Mouse (Mus musculus) common myeloid progenitor, adult 5-6 weeks (primary cell): ENCODE measurements at regions not wholly inside any gene's neighbourhood (a gene's known extent, or its start where the extent isn't known, plus 50 kb on each side); places are given as distances from the start of the nearest gene placed in this dataset.

Source experiments
- ATAC-seq: replicated peaks from 2 replicates; pipeline ENCODE4 v1.8.0; 2016; ENCODE audit warnings: low read depth, mild to moderate bottlenecking, moderate TSS enrichment, inconsistent platforms; ENCODE audit not compliant: poor library complexity, severe bottlenecking

DNA sequence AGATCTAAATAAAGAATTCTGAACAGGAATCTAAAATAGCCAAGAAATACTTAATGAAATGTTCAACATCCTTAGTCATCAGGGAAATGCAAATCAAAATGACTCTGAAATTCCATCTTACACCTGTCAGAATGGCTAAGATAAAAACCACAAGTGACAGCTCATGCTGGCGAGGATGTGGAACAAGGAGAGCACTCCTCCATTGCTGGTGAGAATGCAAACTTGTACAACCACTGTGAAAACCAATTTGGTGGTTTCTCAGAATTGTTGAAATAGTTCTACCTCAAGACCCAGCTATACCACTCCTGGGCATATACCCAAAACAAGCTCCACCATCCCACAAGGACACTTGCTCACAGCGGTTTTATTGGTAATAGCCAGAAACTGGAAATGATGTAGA, 211.1 kb upstream of the Spag17 start:
- no peak for ATAC-seq

DNA sequence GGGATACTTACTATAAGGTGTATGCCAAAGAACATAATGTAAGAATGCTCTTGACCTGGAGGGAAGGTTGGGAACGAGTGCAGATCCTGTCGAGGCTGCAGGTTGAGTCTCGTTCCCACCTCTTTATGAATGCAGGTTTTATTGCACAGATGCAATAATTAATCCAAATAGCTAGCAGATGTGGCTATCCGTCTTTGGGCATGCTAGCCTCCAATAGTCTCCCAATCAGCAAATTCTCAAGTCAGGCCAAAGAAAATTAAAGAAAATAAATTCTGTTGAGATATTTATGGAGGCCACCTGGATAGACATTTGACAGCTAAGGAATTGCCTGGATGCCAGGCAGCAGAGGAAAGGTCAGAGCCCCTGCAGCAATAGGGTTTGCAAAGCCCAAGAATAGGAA, 175.7 kb upstream of the Spag17 start:
- no peak for ATAC-seq

DNA sequence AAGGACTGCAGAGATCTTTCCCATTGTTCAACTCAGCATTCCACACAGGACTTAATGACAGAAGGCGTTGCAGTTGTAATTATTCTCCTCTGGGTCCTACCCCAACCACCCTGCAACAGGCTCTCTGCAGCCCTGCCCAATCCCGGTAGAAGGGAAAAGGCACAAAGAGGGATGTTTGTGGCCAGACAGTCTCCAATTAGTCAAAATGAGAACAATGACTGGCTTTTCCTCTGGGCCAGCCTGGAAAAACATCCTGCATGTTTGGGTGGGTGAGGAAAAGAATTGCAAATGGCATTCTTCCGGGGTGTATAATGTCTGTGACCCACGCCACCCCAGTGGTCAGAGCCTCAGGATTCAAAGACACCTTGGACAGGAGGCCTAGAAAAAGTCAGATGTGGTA, 168.8 kb upstream of the Spag17 start:
- ATAC-seq = no peak

DNA sequence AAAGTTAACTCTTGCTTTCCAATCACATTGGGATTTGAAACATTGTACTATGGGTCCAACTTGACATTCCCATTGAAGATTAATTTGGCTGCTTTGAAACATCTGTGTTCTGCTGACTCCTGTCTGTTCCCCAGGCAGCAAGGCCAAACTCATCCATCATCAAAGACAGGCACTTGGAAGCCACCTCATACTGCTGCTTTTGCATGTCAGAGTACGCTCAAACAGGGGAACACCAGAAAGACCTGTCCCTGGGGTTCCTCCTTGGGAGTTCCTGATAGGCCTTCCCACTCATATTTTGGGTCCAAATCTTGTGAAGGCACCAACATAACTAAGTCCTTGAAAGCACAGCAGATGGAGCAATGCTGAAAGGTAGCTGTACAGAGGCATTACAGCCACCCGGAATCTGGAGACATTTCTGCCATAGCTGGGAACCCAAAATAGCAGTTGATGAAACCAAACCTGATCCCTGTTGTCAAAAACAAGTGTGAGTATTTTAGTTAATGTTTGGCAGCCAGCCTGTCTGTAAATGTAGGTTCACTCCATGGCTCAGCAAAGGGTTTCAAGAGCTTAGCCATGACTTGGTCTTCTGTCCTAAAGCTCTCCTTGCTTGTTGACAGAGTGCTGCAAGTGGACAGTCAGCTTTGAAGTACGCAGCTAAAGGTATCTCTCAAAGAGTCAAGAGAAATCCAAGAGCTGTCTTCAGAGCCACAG, 147.0 kb upstream of the Spag17 start:
- ATAC-seq = no peak

DNA sequence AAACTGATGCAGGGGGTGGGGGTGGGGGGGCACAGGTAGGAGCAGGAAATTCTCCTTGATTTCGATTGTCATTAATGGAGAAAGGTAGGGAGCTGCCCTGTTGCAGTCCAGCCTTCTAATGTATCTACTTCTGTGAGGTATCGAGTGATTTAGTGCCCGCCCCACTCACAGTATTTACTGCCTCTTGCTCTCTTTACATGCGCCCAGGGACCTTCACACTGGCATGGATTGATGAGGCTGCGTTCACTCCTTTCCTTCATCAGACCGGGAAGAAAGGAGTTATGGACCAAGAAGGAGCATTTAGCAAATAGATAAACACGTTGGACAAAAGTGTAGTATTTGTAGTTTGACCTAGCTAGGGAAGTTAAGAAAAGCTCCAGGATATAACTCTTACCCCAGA, 145.6 kb upstream of the Spag17 start:
- ATAC-seq = no peak

DNA sequence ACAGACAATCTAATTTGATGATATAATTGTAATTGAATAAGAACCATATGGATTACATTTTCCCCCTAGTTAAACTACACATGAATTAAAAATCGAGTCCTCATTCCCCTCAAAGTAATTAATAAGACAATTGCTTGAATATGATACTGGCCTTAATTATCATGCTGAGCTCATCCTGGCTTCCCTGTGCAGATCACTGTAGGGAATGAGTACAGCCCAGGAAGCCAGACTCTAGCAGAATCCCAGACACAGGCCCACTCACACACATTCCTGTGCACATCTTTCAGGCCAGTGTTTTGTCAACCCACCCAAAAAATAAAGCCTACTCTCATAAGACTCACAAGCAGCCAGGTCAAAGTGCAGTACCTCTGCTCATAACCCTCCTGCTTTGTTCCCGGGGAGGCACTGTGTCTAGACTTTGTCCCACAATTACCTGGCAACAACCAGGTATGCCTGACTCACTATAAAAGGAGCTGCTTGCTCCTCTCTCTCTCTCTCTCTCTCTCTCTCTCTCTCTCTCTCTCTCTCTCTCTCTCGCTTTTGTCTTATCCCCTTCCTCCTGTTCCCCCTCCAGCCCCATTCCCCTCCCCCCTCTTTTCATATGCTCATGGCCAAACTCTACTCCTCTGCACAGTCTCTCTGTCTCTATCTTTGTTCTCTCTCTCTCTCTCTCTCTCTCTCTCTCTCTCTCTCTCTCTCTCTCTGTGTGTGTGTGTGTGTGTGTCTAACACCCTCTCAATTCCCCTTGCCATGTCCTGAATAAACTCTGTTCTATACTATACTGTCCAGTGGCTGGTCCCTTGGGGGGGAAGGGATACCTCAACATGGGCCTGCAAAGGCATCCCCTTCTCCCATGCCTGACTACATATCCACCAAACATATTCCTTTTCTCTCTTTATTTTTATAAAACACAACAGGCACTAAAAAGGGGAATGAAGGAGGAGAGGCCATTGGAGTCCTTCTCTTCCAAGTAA, 143.7 kb upstream of the Spag17 start:
- no peak for ATAC-seq

DNA sequence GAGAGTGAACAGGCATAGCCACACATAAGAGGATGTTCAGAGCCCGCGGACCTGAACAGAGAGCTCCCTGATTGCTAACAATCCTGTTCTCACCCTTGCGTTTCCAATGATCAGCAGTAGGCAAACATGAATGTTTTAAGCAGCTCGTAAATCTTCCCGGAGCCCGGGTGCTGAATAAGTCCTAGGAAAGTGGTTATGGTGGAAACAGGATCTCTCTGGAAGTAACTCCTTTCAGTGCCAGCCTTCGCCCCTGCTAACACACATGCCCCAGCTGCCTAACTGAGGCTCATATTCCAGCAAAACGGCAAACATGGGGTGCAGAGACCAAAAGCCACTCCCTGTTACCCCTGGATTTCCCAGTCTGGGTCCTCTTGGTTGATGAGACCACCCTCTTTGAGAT, 135.5 kb upstream of the Spag17 start:
- no peak for ATAC-seq

DNA sequence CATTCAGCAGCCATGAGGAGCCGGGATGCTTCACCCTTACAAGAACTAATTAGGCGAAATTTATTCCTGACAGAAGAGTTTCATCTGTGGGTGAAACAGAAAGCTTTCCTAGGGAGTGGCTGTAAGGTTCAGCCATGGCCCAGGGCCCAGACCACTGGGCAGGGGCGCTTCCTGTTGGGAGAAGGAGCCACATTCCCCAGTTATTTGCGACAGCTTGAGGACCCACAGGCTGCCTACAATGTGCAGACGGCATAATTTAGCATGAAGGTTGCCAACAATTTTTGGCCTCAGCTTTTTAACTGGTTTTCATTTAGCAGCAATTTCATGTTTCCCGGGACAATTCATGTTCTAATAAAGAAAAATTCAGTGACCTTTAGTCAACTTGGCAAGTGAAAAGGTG, 106.7 kb upstream of the Spag17 start:
- no peak for ATAC-seq

DNA sequence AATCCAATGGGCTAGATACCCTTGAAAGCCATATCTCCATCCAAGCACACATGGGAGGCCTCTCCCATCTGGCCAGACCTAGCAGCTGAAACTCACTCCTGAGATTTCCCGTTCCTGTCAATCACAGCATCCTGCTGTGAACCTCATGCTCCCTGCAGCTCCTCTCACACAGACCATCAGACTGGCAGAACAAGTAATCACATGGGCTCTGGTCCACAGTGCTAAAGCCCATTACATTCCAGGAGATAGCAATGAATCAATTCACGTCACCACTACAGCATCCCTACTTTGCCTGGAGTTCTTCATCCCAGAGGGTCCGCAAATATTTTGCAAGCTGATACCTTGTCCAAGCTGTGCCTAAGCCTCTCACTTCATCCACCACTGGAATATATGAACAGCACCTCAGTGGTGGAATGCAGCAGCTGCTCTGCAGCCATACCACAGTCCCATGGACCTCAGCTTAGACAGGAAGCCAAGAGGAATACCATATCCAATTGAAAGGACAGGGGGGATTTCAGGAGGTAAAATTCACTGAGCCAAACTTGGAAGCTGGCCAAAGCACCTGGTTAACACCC, 99.2 kb upstream of the Spag17 start:
- no peak for ATAC-seq

DNA sequence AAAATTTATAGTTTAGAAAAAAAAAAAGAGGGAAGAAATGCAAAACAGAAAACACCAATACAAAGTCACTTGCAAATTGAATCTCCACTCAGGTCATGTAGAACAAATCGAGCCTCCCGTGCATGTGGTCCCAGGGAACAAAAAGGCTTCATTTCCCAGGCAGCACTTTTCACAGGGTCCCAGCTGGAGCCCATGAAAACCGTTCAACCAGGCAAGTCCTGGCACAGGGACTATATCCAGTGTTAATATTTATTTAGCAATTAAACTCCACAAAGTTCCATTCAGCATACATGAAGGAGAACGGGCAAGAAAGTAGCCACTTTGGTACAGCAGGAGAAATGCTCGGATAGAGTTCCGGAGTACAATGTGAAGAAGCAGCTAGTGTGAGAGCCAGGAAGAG, 93.9 kb upstream of the Spag17 start:
- no peak for ATAC-seq

DNA sequence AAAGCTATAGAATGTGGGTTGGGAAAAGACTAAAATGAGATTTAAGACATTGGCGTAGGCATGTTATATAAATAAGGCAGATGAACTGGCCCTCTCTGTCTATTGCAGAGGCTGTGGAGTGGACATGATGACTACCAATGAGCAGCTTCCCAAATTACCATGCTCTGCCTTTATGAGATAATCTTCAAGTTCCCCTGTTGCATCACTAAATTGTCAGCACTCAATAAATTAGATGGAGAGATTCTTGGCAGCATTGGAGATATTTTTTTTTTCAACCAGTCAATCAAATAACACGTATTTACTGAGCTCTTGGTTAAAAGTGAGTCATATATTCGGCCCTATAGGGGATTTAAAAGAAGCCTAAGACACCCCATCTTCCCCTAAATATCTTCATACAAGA, 91.6 kb upstream of the Spag17 start:
- ATAC-seq = no peak

DNA sequence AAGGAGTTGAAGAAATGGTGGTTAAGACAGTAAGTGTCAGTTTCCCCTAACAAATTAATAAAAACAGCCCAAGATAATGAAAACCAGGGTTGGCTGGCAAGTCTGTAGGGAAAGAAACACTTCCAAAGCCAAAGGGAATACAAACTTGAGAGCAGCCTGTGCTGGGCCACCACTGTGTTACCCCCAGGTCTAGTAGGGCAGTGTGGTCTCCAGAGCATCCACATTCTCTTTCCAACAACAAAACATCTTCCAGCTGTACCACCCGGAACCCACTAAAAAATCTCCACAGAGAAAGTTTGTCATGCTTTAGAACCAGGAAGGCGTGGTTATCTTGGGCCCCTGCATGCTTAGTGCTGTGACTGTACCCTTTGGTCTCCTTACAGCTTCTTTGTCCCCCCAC, 89.4 kb upstream of the Spag17 start:
- no peak for ATAC-seq

DNA sequence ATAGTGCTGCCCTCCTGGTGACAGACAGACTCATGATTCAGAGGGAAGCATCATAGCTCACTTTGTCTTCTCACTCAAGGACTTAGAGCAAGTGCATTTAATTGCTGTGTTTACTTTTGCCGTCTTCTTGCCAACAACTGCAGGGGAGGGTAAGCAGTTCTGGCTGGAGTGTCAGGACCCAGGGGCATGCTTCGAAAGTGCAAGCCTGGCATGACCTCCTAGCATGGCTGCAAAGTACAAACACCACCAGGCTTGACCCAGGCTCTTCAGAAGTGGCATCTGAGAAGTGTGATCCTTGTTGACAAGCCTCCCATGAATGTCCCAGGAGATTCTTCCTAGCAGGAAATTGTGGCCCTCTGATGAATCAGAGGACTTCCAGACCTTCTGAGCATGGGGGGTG, 87.4 kb upstream of the Spag17 start:
- no peak for ATAC-seq

DNA sequence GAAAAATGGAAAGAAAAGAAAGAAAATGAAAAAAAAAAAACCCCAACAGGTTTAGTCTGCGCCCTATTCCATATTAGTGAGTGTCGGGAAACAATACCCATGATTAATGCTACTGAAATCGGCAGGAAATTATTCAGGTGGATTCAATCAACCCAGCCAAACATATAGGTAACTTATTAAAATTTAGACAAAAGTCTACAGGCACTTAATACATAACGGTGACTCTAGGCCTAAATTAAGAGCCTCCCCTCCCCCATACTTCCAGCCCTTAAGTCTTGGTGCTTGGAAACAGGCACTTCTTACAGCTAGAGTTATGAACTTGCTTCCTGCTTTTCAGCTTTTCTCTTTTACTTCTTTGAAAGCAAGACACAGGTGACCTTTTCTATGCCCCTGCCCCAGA, 74.7 kb upstream of the Spag17 start:
- ATAC-seq = no peak

DNA sequence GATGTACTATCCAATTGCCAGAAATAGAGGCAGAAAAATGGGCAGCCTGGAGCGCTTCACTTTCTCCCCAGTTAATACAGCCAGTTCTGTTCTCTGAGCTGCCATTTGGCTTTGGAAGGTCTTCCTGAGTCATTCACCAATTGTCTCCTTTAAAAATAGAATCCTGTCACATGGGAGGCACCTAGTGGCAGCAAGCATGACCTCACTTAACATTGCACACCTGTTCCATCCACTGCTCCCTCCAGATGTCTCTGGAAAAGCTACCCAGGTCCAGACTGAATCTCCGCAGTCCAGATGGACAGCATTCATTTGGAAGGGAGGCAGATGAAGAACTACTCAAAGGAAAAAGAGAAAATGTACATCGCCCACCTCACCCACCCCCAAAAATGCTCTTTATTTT, 73.9 kb upstream of the Spag17 start:
- ATAC-seq = no peak

DNA sequence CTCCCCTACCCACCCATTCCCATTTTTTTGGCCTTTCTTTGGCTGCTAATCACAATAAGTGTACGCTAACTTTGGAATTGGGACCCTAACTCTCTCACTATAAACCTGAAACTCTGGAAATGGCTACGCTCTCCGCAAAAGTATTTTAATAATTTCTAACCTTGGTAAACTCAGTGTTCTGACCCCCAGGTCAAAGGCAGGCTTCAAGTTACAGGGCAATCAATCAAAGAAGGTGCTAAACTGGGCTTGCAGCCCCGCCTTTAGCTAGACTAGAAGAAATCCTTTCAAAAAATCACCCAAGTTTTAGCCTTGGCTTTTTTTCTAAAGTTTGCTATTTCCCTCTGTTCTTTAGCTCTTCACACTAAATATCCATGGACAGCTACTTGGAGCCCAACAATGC, 72.4 kb upstream of the Spag17 start:
- no peak for ATAC-seq

DNA sequence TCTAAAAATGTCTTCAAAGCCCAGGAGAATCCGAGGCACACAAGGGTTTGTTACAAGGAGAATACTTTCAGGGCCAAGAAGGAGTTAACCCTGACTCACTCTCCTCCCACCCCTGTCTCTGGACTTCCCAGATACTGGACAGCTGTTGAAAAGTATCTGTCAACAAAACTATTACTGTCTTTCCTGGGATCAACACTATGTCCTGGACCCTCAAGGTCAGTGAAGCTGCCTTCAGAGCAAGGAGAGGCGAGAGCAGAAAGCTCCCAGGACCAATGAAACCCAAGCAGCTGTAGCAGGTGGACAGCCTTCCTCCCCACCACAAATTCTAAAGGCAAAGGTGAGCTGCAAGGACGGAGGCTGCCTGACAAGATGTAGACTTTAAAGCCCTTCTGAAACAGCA, 70.1 kb upstream of the Spag17 start:
- ATAC-seq = no peak

DNA sequence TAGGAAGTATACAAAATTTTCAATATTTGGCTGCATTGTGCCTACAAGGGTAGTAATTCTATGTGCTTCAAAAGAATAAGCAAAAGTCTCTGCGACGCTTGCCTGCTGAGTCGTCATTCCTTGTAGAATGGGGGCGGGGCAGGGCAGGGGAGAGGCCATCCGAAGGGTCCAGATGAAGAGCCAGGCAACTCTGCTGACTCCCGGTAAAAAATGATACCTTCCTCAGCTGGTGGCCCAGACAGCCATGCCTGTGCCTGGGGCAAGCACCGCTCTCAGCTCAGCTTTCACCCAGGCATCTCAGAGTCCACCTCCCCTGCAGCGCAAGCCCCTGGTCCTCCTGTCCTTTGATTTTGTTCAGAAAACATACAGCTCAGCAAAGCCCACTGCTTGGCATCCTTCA, 67.2 kb upstream of the Spag17 start:
- ATAC-seq = no peak

DNA sequence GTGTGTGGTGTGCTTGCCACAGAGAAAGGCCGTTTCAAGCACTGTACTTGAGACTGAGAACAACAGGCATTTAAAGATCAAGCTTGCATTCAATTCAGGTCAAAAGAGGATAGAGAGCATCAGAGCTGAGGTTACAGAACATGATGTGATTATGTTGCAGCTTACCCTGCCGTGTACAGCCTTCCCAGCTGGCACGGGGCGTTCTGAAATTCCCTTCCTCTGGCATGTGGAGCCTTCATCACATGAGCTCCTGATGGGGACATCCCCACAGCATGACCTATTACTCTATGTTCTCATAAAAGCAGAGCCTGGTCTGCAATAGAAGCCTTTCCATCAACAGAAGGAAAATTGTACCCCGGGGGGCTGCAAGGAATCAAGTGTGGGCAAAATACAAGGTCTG, 62.5 kb upstream of the Spag17 start:
- ATAC-seq = no peak

DNA sequence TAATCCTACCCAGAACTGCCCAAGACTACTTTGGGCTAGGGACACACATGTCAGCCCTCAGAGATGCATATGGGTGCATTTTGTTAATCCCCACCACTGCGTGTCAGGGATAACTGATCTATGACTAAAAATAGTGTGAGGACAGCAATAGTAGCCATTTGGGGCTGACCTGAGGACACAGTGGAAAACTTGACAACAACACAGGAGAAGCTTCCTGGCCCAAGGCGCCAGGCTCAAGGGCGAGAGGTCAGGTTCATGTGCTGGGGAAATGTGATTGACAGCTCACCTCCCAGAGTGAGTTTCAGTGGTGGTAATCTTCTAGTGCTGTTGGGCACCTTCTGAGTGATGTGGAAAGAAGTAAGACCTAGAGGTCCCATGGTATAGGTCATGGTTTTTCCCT, 62.0 kb upstream of the Spag17 start:
- no peak for ATAC-seq
